Mouse (Mus musculus): ENCODE results near the gene Slc39a8. TPM values are rescaled to one million over a fixed set of nuclear protein-coding genes. Genes with fewer than 3 reads are reported as not detected.
A peak's percentile ranks its signal among the peaks of the same experiment; 100 is the strongest.

Slc39a8 gene
- 5.6 and 7.3 TPM in 2 replicates for polyA plus RNA-seq (2015; fragmentation: Nextera tagmentation; extraction: Ambion mirVana)

DNA sequence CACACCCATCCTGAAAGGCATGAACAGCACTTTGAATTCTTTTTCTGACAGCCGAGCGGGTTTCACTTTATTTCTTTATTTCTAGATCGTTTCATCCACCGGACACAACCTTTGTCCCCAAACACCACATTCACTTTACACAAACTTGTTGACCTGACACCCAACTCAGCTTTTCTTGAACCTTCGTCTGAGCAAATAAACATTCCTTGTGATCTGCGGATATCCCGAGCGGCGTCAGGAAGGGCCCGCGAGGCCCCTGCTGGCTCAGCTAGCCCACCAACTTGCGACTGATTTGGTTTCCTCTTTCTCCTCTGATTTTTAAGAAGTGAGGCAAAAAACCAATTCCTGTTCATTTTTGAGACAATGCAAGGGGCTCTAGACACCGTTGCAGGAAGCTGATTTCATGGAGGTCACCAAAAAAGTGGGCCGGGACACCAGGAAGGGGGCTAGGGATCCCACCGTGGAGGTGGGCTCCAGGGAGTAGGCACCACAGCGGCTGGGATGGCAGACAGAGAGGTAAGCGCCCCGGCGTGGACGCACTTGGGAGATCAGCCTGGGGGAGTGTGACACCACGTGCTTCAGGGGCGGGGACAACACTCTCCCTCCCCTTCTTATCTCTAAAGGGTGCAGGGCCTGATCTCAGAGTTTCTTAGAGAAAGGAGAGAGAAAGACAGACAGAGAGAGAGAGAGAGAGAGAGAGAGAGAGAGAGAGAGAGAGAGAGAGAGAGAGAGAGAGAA, at the start of gene Slc39a8:
TSS of gene Slc39a8 (plus strand) at position 264 of the 738 bp plus-strand sequence.
- DNase-seq (ENCODE audit: low spot score): peak; percentile 88

DNA sequence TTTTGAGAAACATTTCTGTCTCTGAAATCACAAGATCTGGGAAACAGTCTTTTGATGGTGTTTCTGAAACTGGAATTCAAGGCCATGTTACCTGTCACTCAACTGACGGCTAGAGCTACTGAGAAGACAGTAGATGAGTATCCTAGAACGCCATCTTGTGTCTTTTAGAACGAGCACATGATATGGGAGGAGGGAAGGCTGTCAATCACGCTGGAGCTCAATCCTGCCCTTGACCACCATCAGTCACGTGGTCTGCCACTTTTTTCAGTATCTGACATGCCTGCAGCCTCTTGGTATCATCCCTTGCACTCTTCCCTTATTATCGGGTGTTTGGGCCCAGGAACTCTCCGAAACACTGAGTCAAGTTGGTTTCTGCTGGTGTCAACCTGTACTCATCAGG, 40.0 kb upstream of the Slc39a8 start:
- no peak for DNase-seq (ENCODE audit: low spot score)

DNA sequence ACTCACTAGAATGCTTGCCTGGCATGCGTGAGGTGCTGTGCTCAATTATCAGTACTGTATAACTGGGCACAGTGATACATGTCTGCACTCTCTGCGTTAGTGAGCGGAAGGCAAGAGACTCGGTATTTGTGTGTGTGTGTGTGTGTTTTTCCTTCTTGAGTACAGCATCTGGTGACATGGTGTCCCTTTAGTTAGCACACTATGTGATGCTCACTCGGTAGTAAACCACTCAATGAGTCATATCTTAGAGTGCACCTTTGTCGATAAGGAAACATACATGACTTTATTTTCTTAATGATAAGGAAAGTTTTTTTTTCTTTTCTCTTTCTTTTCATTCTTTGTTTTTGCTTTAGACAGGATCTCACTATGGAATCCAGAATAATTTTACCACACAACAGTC, 29.0 kb upstream of the Slc39a8 start:
- no peak for DNase-seq (ENCODE audit: low spot score)

- DNase-seq (ENCODE audit: low spot score): no peak
These were observed 26.8 kb upstream of the Slc39a8 start for GRCm38 (mm10) chr3:135798241-135798640.

DNA sequence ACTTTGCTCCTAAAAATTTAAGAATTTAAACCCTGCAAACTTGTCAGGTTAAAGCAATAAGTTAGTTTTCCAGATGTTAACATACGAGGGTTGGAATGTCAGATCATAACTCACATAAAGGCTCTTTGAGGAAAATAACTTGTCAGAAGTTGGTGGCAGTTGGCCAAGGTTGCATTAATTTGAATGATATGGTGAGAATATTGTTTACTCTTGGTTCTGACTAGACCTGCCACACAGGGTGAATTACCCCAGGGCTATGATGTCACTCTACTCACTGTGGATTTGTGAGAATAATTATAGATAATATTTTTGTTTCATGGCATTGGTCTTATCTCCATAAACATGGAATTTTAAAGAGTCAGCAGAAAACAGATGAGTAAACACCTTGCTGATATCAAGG, 26.4 kb upstream of the Slc39a8 start:
- DNase-seq (ENCODE audit: low spot score): no peak

DNA sequence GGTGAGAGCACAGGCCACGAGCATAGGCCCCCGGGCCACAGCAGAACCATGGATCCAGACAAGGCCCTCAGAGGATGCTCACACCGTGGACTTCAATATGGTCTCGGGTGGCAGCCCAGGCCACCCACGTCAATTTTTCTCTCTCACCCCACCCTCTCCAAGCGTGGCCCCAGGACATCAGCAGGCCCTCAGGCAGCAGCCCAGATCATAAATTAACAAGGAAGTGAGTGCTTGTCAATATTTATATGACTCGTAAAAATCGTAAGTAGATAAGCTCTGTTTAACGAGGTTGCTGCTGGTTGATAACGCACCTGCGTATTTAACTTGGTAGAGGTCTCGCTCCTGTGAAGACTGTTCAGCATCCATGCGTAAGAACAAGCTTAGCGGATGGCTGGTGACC, 10.4 kb upstream of the Slc39a8 start:
- no peak for DNase-seq (ENCODE audit: low spot score)

- no peak for DNase-seq (ENCODE audit: low spot score)
These were observed 8.9 kb upstream of the Slc39a8 start for GRCm38 (mm10) chr3:135815973-135816727.

GRCm38 (mm10) chr3:135817124-135817523, 8.0 kb upstream of the Slc39a8 start:
- no peak for DNase-seq (ENCODE audit: low spot score)

GRCm38 (mm10) chr3:135824436-135824835, 643 bp upstream of the Slc39a8 start:
- DNase-seq (ENCODE audit: low spot score): no peak

DNA sequence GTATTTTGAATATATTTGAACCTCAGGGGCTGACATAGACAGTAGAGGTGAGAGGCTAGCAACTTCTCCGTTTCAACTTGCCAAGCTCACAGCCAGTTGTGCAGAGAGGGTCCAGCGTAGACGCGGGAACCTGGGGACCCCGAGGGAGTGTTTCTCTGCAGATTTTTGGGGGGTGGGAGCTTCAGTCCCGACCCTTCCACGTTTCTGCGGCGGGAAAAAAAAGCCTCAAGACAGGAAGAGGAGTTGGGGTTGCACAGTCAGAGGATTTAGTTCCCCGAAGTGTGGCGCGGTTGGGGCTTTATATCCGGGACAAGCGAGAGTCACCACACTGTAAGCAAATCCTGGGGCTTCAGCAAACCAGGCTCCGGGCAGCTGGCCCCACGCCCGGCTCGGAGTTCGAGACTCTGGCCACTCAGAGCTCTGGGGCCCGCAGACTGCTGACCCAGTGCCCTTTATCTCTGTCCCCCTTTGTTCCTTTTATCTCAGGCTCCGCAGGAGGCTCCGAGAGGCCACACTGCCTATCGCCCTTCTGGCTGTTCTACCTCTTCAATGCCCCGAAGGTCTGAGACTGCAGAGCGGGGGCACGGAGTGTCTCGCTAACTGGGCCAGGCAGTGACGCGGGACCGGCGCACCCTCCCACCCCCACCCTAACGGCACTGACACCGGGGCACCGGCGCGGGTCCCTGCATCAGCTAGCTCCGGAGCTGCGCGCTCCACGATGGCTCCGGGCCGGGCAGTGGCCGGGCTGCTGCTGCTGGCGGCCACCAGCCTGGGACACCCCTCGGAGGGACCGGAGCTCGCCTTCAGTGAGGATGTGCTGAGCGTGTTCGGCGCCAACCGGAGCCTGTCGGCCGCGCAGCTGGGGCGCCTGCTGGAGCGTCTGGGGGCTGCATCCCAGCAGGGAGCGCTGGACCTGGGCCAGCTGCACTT, 940 bp downstream of the Slc39a8 start:
- peak; percentile 68 for DNase-seq (ENCODE audit: low spot score)

GRCm38 (mm10) chr3:135826684-135827249, 1.7 kb downstream of the Slc39a8 start:
- DNase-seq (ENCODE audit: low spot score): no peak

- DNase-seq (ENCODE audit: low spot score): no peak
These were observed 2.9 kb downstream of the Slc39a8 start for GRCm38 (mm10) chr3:135828000-135828399.

DNA sequence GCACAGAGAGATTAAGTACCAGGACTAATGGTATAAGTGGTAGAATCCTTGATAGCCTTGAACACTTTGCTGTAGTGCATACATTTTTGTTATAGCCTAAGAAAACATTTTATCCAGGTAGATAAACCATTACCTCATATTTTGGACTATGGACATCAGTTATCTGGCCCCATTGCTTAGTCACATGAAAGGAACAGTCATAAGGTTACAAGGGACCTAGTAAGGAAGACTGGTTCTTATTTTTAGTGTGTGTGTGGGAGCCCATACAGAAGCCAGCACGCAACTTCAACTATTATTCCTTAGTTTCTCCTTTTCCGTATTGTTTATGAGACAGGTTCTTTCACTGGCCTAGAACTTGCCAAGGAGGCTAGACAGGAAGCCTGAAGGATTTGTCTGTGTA, 7.4 kb downstream of the Slc39a8 start:
- DNase-seq (ENCODE audit: low spot score): no peak

DNA sequence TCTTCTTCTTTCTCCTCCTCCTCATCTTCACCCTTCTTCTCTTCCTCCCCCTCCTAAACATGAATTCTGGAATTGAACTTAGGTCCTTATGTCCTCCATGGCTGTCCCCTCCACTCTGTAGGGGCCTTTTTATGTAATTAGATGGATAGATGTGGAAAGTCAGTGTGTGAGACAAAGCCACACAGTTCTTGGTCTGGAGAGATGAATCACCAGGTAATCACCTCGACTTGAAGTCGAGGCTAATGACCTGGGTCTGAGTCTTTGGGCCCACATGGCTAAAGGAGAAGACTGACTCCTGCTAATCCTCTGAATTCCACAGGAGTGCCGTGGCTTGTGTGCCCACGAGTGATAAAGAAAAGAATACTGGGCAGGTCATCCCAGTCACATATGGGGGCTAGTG, 7.8 kb downstream of the Slc39a8 start:
- no peak for DNase-seq (ENCODE audit: low spot score)

DNA sequence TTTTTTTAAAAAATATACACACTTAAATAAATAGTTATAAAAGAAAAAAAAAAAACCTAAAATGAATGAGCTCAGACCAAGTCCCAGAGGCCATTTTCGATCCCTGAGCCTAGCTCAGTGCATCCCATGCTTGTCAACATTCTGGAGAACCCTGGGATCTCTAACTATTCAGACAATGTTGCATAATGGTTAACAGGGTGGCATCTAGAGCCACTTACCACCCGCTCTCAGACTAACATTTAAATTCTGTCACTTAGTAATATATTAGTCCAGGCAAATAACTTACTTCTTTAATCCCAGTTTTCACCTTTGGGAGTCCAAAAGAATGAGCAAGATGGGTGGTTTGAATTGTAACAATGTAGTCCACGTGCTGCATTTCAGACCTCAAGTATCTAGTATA, 9.9 kb downstream of the Slc39a8 start:
- DNase-seq (ENCODE audit: low spot score): no peak

DNA sequence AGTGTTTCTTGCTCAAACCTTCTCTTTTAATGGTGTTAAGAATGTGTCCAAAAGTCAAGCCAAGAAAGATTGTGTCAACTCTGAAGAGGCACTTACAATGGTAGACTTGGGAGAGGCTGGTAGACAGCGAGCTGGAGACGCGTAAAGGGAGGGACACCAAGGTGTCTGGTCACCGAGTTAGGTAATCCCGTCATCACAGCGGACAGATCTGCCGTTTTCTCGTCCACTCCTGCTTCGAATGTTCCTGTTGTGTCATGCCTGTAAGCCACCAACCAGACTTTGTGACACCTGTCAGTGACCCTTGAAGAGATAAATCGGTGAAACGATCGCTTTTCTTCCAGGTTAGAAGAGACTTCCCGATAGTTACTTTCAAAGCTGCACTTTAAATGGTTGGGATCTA, 14.5 kb downstream of the Slc39a8 start:
- no peak for DNase-seq (ENCODE audit: low spot score)

DNA sequence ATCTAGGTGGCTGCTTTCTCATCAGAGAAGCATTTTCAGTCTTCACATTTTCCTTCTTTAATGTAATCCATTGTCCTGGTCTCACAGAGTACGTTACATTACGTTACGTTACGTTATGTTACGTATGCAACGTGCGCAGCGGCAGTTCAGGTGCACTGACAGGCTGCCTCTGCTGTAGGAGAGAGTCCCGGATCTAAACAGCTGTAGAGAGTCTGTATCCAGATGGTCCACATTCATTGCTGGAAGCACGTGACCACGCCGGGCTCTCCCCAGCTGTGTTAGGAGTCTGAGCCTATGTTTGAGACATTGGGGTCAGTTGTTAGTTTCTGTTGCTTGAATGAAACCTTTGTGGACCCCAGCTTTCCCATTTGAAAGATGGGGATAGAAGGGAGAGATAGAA, 15.1 kb downstream of the Slc39a8 start:
- no peak for DNase-seq (ENCODE audit: low spot score)

GRCm38 (mm10) chr3:135841716-135842511, 16.8 kb downstream of the Slc39a8 start:
- no peak for DNase-seq (ENCODE audit: low spot score)

DNA sequence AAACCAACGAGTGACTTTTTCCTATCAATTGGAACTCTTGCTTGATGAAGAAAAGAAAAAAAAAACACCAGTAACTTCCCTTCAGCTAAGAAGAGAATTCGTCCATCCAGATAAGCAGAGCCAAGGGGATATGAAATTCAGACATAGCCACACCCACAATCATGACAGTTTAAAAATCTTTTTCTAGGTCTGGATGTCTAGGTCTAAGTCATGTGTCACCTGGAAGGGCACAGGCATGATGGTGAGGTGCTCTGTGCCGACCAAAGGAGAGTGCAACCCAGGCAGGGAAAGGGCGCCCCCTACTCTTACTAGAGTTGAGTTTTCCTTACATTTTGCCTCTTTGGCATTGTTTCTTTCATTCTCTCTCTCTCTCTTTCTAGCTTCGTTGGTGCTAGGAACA, 18.1 kb downstream of the Slc39a8 start:
- DNase-seq (ENCODE audit: low spot score): no peak

DNA sequence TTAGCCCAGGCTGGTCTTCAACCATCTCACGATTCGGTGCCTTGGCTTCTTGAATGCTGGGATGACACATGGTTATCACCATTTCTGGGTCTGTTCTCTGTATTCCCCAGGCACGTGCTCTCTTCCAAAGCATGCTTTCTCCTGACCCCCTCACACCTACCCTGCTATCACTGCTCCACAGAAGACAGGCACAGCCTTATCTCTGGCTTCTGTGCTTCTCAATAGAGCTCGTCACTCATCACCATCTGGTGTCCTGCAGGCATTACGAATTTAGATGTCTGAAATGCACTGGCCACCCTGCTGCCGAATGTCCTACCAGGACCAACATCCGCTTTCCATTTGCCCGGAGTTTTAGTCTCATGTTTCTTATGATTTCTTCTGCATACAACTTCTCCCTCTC, 18.6 kb downstream of the Slc39a8 start:
- DNase-seq (ENCODE audit: low spot score): no peak

- no peak for DNase-seq (ENCODE audit: low spot score)
These were observed 19.8 kb downstream of the Slc39a8 start for GRCm38 (mm10) chr3:135844835-135845234.
